Mouse (Mus musculus): ENCODE measurements around the gene Rhpn2. TPM values are rescaled to one million over a fixed set of nuclear protein-coding genes. Genes with fewer than 3 reads are reported as not detected.

Gene Rhpn2
- total RNA-seq, 2 experiments from 2014 or later: 2.1 TPM

DNA sequence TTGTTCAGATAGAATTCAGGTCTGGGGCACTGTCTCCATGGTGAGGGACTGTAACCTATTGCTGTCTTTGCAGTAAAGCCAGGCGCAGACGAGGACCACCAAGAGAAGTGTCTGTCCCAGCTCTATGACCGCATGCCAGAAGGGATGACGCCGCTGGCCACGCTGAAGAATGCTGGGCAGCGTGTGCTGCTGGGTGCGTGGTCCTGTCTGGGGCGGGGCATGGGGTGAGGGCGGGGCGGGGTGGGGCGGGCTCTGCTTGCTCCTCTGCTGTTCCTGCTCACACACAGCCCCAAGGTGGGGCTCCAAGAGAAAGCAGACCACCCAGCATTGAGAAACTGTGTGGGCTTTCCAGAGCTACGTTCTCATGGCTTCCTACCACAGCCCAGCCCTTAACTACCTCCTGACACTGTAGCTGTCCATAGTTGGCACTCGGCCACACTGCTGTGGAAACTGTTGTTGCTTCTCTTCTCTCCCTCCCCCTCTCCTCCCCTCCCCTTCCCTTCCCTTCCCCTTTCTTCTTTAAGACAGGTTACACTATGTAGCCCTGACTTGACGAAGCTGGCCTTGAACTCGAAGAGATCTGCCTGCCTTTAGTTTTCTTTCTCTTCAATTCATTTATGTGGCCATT, 45.6 kb downstream of the Rhpn2 start:
- intact Hi-C loops (cut with DNase I): loop anchor here (5.0 kb wide), 1 partner anchor 47 kb away; the partner anchor contains the start of gene Rhpn2
- DNase-seq (ENCODE audit: extremely low spot score in 1 of 2, low spot score in 2 of 2): peak in 1 of 2 experiments; percentile 55

DNA sequence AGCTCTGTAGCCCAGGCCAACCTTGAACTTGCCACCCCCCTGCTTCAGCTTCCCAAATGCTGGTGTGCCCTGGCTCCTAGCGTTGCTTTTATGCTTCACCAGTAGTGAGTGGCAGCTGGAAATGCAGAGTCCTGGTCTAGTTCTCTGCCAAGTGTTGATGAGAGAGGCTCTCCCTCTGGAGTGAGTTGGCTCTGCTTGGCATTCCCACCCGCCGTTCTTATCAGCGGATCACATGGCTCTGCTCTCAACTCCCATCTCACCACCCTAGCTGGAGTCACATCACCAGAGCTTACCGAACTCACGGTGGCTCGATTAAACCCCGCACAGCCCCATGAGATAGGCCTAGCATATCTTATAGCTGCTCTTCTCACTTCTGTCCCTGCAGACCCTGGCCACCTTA, 46.4 kb downstream of the Rhpn2 start:
- DNase-seq (ENCODE audit: extremely low spot score in 1 of 2, low spot score in 2 of 2): no peak
- intact Hi-C loops (cut with DNase I): no loop called here

DNA sequence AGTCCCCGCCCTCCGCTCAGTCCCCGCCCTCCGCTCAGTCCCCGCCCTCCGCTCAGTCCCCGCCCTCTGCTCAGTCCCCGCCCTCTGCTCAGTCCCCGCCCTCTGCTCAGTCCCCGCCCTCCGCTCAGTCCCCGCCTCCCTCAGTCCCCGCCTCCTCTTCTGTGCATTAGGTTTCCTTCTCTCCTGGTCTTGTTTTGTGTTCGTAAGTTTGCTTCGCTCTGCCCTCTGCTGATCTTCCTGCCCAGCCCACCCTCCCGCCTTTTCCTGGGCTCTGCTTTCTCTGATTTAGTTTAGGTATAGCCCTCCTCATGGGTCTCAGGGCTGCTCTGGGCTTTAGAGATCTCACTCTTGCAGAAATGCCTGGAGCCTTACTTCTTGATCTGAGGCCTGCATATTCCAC, 47.9 kb downstream of the Rhpn2 start:
- intact Hi-C loops (cut with DNase I): no loop called here
- no peak for DNase-seq (ENCODE audit: extremely low spot score in 1 of 2, low spot score in 2 of 2)

DNA sequence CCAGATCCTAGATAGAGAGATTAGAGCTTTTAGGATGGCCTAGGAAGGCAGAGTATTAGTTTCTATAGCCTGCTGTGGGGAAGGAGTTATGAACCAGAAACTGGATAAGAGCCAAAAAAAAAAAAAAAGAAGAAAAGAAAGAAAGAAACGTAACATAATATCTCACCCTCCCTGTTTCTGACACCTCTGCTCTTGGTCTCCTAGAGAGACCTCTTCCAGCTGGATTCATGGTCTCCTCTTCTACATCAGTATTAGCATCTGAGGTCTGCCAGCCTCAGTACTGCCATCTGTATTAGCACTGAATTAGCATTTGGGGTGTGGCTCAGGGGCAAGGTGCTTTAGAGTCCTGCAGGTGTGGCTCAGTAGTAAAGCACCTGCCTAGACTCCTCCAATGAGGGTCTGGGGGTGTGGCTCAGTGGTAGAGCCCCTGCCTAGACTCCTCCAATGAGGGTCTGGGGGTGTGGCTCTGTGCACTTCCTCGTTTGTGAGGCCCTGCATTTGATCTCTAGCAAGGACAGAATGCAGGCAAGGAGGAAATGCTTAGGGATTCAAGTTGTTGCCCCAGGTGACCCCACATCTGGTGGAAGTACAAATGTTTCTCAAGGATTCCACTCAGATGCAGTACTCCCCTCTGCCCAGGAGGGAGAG, 48.9 kb downstream of the Rhpn2 start:
- DNase-seq (ENCODE audit: extremely low spot score in 1 of 2, low spot score in 2 of 2): no peak
- intact Hi-C loops (cut with DNase I): no loop called here

DNA sequence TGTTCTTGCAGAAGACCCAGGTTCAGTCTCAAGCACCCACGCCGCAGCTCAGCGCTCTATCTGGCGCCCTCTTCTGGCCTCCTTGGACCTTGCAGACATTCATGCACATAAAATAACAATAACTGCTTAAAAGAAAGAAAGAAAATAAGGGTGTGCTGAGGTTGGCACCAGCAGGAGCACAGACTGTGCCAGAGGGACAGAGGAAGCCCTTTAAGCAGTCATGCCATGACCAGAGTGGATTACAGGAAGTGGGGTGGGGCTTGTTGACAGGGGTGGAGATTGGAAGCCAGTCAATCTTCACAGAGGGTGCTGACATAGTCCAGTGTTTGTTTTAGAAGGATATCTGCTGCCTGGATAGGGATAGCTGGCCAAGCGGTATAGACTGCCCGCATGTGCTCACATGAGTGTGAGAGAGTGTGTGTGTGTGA, 52.6 kb downstream of the Rhpn2 start:
- intact Hi-C loops (cut with DNase I): no loop called here
- no peak for DNase-seq (ENCODE audit: extremely low spot score in 1 of 2, low spot score in 2 of 2)

DNA sequence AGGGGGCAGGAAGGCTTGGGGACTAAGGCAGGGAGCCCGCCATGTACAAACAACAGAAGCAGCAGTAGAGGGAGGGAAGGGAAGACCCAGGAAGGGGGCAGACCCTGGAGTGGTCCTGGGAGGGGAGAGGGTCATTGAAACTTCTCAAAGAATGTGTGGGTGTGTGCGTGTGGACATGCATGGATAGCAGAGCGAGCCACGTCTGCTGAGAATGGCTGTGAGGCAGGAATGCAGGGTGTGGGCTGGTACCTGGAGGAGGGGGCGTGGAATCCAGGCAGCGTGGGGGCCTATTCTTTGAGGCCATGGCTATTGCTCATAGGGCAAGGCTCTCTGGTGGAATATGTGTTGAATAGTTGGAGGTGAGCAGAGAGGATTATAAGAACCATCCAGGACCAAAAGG, 54.7 kb downstream of the Rhpn2 start:
- no peak for DNase-seq (ENCODE audit: extremely low spot score in 1 of 2, low spot score in 2 of 2)
- intact Hi-C loops (cut with DNase I): no loop called here

DNA sequence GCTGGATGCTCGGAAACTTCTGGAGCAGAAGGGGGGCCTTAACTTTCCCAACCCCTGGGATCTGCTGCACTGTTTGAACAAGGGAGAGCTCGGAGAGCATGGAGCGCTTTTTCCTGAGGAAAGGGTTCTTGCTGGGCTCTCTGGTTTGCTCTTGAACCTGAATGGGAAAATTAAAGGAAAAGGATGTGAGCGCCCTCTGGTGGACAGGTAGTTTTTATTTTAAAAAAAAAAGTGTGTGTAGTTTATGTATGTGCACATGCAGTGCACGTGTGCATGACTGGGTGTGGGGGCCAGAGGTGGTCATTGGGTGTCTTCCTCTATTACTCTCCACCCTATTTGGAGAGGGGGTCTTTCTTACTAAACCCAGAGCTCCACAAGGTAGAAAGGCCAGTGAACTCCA, 59.0 kb downstream of the Rhpn2 start:
- no peak for DNase-seq (ENCODE audit: extremely low spot score in 1 of 2, low spot score in 2 of 2)
- intact Hi-C loops (cut with DNase I): no loop called here

DNA sequence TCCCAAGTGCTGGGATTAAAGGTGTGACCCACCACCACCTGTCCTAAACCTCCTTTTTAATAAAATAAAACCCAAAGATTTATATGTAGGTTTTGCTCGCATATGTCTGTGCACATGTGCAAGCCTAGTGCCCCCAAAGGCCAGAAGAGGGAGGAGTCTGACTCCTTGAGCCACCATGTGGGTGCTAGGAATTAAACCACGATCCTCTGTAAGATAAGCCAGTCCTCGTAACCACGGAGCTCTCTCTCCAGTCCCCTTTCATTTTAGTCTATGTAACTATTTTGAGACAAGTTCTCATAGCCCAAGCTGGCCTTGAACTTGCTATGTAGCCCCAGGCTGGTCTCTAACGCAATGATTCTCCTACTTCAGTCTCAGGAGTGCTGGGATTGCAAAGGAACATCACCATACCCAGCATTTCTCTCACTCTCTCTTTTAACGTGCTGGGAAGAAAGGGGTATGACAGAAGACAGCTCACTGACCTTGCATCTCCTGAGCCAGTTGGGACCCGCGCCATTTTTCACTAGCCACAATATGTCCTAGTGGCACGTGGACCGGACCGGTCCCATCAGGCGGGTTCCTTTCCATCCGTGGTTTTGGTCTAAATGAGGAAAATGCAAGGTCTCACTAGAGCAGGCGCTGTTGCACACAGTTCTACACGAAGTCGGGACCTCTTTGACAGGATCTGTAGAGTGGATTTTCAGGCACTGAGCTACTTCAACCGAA, 61.9 kb downstream of the Rhpn2 start:
- peak in 1 of 2 experiments; percentile 41 for DNase-seq (ENCODE audit: extremely low spot score in 1 of 2, low spot score in 2 of 2)
- intact Hi-C loops (cut with DNase I): no loop called here

DNA sequence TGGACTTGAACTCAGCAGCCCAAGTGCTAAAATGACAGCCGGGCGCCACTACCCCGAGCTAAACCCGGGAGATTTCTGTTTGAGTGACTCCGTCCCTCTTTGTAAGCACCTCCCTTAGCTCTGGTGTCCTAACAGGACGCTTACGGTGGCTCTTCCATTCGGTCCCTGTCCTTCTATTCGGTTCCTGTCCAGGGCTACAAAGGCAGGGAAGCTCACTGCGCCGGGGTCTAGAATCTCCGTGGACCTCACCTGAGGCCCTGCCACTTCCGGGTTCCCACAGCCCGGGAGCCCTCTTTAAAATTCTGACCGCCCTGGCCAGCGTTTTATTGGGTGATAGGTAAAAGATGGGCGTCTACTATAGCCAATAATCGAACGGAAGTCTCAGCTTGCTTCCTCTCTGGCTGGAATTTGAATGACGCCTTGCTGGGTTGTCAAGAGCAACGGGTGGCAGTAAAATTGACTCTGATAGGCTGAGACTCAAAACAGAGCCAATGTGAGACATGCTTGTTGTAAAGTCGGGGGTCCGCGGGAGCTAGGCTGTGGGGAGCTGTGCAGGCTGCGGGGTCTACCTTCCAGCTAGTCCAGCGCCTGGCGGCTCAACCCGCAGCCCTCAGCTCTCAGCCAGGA, 62.7 kb downstream of the Rhpn2 start, which contains the start of the genes Faap24 and Cep89:
Faap24 (minus strand) TSS at position 295 of the 627 bp plus-strand sequence.
Cep89 (plus strand) TSS at position 494 of the 627 bp plus-strand sequence.
- DNase-seq (ENCODE audit: extremely low spot score in 1 of 2, low spot score in 2 of 2): peak; percentile 91 to 99
- intact Hi-C loops (cut with DNase I): no loop called here

DNA sequence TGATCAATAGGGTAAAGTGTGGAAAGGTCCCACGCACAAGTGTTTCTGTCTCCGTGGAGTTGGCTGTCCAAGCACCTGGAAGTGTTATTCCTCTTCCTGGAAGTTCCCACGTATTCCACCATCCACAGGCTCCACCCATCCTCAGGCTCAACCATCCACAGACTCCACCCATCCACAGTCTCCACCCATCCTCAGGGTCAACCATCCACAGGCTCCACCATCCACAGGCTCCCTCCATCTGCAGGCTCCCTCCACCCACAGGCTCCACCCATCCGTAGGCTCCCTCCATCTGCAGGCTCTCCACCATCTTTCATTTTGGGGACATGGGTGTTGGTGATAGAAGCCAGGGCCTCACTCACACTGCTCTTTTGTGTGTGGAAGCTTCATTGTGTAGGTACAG, 67.2 kb downstream of the Rhpn2 start:
- intact Hi-C loops (cut with DNase I): no loop called here
- DNase-seq (ENCODE audit: extremely low spot score in 1 of 2, low spot score in 2 of 2): no peak

DNA sequence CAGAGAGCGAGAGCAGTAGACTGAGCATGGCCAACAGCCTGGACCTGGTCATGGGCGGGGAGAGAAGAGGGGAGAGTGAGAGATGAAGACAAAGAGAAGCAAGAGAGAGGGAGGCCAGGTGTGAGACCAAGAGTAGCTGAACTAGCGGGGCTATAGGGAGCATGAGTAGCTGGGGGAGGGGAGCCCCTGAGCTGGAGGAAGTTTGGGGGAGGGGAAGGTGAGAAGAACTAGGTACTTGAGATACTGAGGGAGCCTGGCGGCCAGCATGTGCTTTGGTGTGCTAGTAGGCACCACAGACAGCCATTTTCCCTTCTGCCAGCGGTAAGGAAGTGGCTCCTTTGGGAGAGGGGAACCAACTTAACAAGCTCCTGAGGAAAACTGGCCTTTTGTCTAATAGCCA, 81.3 kb downstream of the Rhpn2 start:
- DNase-seq (ENCODE audit: extremely low spot score in 1 of 2, low spot score in 2 of 2): no peak
- intact Hi-C loops (cut with DNase I): loop anchor here (5.0 to 10.0 kb wide), 2 partner anchors 113 to 210 kb away; no protein-coding TSS in a partner anchor

DNA sequence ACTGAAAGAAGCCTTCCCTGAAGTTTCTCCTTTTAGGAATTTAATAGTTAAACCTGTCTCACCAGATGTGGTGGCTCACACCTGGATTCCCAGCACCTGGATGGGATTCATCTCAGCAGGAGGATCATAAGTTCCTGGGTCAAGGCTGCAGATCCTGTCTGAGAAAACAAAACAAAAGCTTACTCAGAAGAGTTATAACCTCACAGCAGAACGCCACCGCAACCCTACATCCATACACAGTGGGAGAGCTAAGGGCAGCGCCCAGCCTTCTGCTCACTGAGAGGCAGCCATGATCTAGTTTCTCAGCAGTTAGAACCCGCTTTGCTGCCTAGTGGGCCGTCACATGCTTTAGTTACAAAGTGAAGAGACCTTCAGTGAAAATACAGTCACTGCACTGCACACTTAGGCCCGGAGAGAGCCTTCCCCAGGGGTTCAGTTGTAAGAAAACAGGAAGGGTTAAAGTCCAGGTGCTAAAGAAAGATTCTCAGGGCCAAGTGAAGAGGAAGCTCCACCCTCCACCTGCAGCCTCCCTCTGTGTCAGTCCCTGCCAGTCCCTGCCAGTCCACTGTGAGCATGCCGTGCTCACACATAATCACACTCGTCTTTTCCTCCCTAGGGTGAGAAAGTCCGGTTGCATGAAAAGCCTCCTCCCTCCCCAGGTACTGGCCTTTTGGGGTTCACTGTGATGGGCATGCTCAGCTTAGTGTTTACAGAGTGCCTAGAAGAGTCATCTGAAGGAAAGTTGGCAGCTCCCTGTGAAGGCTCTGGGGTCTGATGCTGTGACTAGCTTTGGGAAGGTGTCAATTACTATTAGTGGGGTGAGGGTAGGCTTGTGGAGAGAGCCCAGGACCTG, 82.1 kb downstream of the Rhpn2 start:
- DNase-seq (ENCODE audit: extremely low spot score in 1 of 2, low spot score in 2 of 2): no peak
- intact Hi-C loops (cut with DNase I): loop anchor here (5.0 to 10.0 kb wide), 2 partner anchors 114 to 209 kb away; no protein-coding TSS in a partner anchor

DNA sequence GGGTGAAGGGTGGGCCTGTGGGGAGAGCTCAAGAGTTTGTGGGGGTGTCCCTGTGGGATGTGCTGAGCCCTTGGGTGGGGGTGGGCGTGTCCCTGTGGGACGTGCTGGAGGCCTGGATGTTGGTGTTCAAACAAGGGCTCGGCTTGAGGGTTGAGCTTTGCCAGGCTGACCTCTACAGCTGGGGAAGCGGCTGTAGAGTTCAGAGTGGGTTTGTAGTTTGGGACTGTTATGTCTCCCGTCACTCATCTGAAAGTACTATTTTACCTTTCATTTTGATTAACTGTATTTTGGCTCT, 82.6 kb downstream of the Rhpn2 start:
- intact Hi-C loops (cut with DNase I): loop anchor here (5.0 to 10.0 kb wide), 2 partner anchors 114 to 208 kb away; no protein-coding TSS in a partner anchor
- no peak for DNase-seq (ENCODE audit: extremely low spot score in 1 of 2, low spot score in 2 of 2)

DNA sequence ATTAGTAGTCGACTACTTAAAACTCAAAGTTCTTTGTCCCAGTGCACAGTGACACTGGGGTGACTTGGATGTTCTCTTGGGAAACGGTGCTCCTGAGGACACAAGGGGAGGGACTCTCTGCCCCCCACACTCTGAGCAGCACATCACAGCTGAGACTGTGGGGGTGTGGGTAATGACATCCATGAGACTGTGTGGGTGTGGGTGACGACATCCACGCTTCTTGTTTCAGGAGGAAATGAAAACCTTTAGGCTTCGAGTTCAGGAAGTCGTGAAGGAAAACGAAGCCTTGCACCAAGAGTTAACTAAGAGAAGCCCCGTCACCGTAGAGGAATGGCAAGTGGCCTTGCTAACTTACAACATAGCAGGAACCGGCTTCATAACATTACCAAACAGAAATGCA, 89.1 kb downstream of the Rhpn2 start:
- intact Hi-C loops (cut with DNase I): no loop called here

DNA sequence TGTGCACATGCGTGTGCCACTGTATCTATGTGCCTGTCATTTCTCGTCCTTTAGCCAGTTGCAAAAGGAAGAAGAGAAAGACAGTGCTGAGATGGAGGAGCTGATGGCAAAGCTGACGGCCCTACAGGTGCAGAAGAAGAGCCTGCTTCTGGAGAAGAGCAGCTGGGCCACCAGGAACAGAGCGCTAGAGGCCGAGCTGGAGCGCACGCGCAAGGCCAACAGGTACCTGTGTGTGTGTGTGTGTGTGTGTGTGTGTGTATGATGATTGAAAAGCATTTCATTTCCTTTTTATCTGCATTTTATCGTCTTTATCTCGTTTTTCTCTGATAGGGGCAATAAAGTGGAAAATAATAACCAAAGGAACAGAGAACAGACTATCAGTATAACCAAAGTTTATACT, 94.2 kb downstream of the Rhpn2 start:
- DNase-seq (ENCODE audit: extremely low spot score in 1 of 2, low spot score in 2 of 2): no peak
- intact Hi-C loops (cut with DNase I): no loop called here

More for the DNA sequence above, 89.1 kb downstream of the Rhpn2 start:
- no peak for DNase-seq (ENCODE audit: extremely low spot score in 1 of 2, low spot score in 2 of 2)

DNA sequence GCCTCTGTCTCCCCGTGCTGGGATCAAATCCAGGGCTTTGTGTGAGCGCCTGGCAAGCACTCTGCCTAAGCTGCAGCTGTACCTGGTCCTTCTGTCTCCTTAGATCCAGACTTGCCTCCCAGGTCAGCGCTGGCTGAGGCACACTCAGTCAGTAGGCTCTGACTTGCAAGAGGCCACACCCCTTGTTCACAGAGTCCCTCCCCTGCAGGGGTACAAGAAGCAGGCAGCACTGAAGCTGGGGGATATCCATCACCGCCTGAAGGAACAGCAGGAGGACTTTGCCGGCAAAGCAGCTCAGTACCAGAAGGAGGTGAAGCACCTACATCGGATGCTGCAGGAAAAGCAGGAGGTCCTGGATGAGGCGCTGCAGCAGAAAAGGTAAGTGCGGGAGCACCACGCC, 101.3 kb downstream of the Rhpn2 start:
- intact Hi-C loops (cut with DNase I): no loop called here
- DNase-seq (ENCODE audit: extremely low spot score in 1 of 2, low spot score in 2 of 2): no peak

Measured in left cerebral cortex, postnatal 10 days (tissue).